Mouse (Mus musculus): ENCODE measurements around the gene Zfp106. TPM values are rescaled to one million over a fixed set of nuclear protein-coding genes. Genes with fewer than 3 reads are reported as not detected.

Zfp106 gene
- polyA plus RNA-seq, 1 experiment from 2014 or later: 41.0 TPM

DNA sequence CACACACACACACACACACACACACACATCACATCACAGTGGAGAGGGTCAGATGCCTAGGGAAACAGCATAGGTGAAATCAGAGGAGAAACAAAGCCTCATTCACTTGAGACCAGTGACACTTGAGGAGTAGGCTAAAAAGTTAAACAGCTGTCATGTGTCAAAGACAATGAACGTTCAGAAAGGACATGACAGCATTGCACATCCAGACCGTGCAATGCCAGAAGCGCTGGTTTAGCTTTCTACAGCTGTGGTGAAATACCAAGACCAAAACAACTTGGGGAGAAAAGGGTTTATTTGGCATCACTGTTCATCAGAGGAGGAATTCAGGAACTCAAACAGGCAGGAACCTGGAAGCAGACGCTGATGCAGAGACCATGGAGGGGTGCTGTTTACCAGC lies 70.4 kb downstream of the Zfp106 start:
- Histone ChIP-seq H3K9me3 (replicated peaks; ENCODE audit: control insufficient read depth, low read length) (no peaks in the 10 kb centered on the region), H3K27ac (ENCODE audit: low read length) (no peak overlapping the region), H3K36me3 (ENCODE audit: control insufficient read depth, insufficient read depth, low read length) (no peaks in the 10 kb centered on the region), H3K27me3 (ENCODE audit: control insufficient read depth, insufficient read depth, low read length) (no peaks in the 10 kb centered on the region), H3K9ac (ENCODE audit: low read length) (no peak overlapping the region), H3K4me2 (ENCODE audit: low read depth, low read length) (no peak overlapping the region), H3K4me1 (ENCODE audit: control insufficient read depth, insufficient read depth, low read length) (no peaks in the 10 kb centered on the region), H3K4me3 (replicated peaks; ENCODE audit: low read length) (no peak overlapping the region)
- no peak for ATAC-seq (ENCODE audit: insufficient read depth, low FRiP score)
- 34% methylated on average over 4 of the region's 4 CpGs for WGBS

GRCm38 (mm10) chr2:120484241-120484640 lies 79.4 kb downstream of the Zfp106 start:
- no peaks in the 10 kb centered on the region for H3K4me1 ChIP-seq (ENCODE audit: control insufficient read depth, insufficient read depth, low read length)

DNA sequence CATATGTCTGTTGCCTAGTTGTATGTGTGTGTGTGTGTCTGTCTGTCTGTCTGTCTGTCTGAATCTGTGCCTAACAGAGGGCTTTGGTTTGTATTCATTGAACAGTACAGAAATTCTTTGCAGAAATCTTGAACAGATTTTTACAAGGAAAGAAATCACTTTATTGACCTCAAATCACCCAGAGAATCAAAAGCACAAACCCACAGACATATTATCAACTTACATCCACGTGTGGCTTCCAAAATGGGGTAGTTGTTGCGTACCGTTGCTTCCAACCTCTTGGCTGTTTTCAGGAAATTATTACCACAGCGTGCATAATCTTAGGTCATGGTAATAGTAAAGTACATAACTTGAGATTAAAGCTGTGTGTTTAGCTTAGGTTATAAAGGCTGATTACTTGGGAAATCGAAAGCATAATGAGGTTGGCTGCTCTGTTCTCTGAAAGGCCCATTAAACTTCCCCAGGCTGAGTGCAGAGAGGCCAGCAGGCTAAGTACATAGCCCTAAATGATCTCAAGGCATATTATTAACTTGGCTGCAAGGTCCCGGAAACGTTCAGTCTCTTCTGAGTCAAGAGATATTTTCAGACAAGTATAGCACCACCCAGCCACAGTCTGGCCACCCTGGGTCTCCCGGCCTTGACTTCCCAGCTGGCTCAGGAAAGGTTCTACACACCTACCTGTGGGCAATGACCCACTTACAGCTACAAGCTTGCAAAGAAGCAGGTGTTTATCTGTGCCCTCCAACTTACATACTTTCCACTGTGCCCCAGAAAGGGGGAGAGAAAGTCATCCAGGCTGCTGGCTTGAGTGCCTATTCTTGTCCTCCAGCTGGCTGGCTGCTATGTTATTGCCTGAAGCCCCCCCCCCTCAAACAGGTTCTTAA lies 80.9 kb downstream of the Zfp106 start:
- ATAC-seq (ENCODE audit: insufficient read depth, low FRiP score): peak; percentile 62; the same call in 1 of the 2 replicates
- H3K4me3 ChIP-seq (replicated peaks; ENCODE audit: low read length): no peak overlapping the region
- no peaks in the 10 kb centered on the region for H3K36me3 ChIP-seq (ENCODE audit: control insufficient read depth, insufficient read depth, low read length)
- no peak overlapping the region for H3K27ac ChIP-seq (ENCODE audit: low read length)
- no peaks in the 10 kb centered on the region for H3K9me3 ChIP-seq (replicated peaks; ENCODE audit: control insufficient read depth, low read length)
- H3K4me2 ChIP-seq (ENCODE audit: low read depth, low read length): no peak overlapping the region
- H3K4me1 ChIP-seq (ENCODE audit: control insufficient read depth, insufficient read depth, low read length): no peaks in the 10 kb centered on the region
- WGBS: 62% methylated on average over 8 of the region's 8 CpGs
- H3K9ac ChIP-seq (ENCODE audit: low read length): no peak overlapping the region
- H3K27me3 ChIP-seq (ENCODE audit: control insufficient read depth, insufficient read depth, low read length): no peaks in the 10 kb centered on the region

More at GRCm38 (mm10) chr2:120484241-120484640, 79.4 kb downstream of the Zfp106 start:
- no peaks in the 10 kb centered on the region for H3K36me3 ChIP-seq (ENCODE audit: control insufficient read depth, insufficient read depth, low read length)
- ATAC-seq (ENCODE audit: insufficient read depth, low FRiP score): no peak
- H3K4me2 ChIP-seq (ENCODE audit: low read depth, low read length): no peak overlapping the region
- H3K27ac ChIP-seq (ENCODE audit: low read length): no peak overlapping the region
- no peak overlapping the region for H3K9ac ChIP-seq (ENCODE audit: low read length)
- no peaks in the 10 kb centered on the region for H3K9me3 ChIP-seq (replicated peaks; ENCODE audit: control insufficient read depth, low read length)
- H3K4me3 ChIP-seq (replicated peaks; ENCODE audit: low read length): no peak overlapping the region
- 93% methylated on average over 3 of the region's 3 CpGs for WGBS
- H3K27me3 ChIP-seq (ENCODE audit: control insufficient read depth, insufficient read depth, low read length): no peaks in the 10 kb centered on the region

- ATAC-seq (ENCODE audit: insufficient read depth, low FRiP score): no peak
- Histone ChIP-seq H3K9me3 (replicated peaks; ENCODE audit: control insufficient read depth, low read length) (no peaks in the 10 kb centered on the region), H3K27me3 (ENCODE audit: control insufficient read depth, insufficient read depth, low read length) (no peaks in the 10 kb centered on the region), H3K4me2 (ENCODE audit: low read depth, low read length) (no peak overlapping the region), H3K9ac (ENCODE audit: low read length) (no peak overlapping the region), H3K36me3 (ENCODE audit: control insufficient read depth, insufficient read depth, low read length) (no peaks in the 10 kb centered on the region), H3K4me3 (replicated peaks; ENCODE audit: low read length) (no peak overlapping the region), H3K27ac (ENCODE audit: low read length) (no peak overlapping the region), H3K4me1 (ENCODE audit: control insufficient read depth, insufficient read depth, low read length) (no peaks in the 10 kb centered on the region)
- WGBS: 64% methylated on average over 8 of the region's 8 CpGs
These were observed 81.7 kb downstream of the Zfp106 start for GRCm38 (mm10) chr2:120481921-120482320.

GRCm38 (mm10) chr2:120478600-120478999 lies 85.0 kb downstream of the Zfp106 start:
- no peak overlapping the region for H3K4me2 ChIP-seq (ENCODE audit: low read depth, low read length)
- H3K27me3 ChIP-seq (ENCODE audit: control insufficient read depth, insufficient read depth, low read length): no peaks in the 10 kb centered on the region
- WGBS: 54% methylated on average over 3 of the region's 3 CpGs
- no peak overlapping the region for H3K4me3 ChIP-seq (replicated peaks; ENCODE audit: low read length)
- H3K9me3 ChIP-seq (replicated peaks; ENCODE audit: control insufficient read depth, low read length): no peaks in the 10 kb centered on the region
- H3K27ac ChIP-seq (ENCODE audit: low read length): no peak overlapping the region
- no peak overlapping the region for H3K9ac ChIP-seq (ENCODE audit: low read length)
- H3K4me1 ChIP-seq (ENCODE audit: control insufficient read depth, insufficient read depth, low read length): no peaks in the 10 kb centered on the region
- H3K36me3 ChIP-seq (ENCODE audit: control insufficient read depth, insufficient read depth, low read length): no peaks in the 10 kb centered on the region
- no peak for ATAC-seq (ENCODE audit: insufficient read depth, low FRiP score)

DNA sequence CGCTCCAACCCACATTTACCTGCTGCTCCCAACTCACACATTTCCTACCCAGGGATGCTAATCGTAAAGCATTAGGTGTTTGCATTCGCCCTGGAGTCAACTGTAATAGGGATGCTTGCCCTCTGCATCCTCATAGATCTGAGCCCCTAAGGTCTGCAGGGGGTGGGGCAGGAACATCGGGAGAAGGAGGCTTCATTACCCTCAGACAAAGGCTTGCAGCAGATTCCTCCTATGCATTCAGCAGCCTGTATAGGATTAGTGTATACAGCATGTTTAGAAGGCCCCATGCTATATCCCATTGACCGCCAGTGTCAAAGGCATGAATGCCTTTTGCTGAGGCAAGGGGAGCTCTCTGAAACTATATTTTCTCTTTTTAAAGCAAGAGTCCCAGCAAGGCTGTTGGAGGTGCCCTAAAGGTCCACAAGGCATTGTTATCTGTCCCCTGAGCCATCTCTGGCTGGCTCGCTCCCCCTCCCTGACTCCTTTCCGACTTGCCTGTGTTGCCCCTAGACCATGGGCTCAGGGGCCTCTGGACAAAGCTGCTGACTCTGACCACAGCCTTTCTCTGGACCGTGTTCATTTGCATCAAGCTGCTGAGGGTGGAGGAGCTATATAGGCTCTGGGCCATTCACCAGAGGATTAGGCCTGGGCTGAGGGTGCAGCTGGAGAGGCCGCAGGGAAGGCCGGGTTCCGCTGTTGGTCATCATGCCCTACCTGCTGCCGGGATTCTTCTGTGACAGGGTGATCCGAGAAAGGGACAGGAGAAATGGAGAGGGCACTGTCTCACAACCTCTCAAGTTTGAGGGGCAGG lies 87.2 kb downstream of the Zfp106 start:
- Histone ChIP-seq H3K9me3 (replicated peaks; ENCODE audit: control insufficient read depth, low read length) (no peaks in the 10 kb centered on the region), H3K36me3 (ENCODE audit: control insufficient read depth, insufficient read depth, low read length) (no peaks in the 10 kb centered on the region), H3K4me2 (ENCODE audit: low read depth, low read length) (no peak overlapping the region), H3K27me3 (ENCODE audit: control insufficient read depth, insufficient read depth, low read length) (no peaks in the 10 kb centered on the region), H3K9ac (ENCODE audit: low read length) (no peak overlapping the region), H3K4me1 (ENCODE audit: control insufficient read depth, insufficient read depth, low read length) (no peaks in the 10 kb centered on the region), H3K27ac (ENCODE audit: low read length) (no peak overlapping the region), H3K4me3 (replicated peaks; ENCODE audit: low read length) (no peak overlapping the region)
- no peak for ATAC-seq (ENCODE audit: insufficient read depth, low FRiP score)
- 84% methylated on average over 13 of the region's 13 CpGs for WGBS

GRCm38 (mm10) chr2:120470856-120471255 lies 92.8 kb downstream of the Zfp106 start:
- 76% methylated on average over 4 of the region's 4 CpGs for WGBS

GRCm38 (mm10) chr2:120469715-120470114 lies 93.9 kb downstream of the Zfp106 start:
- H3K9ac ChIP-seq (ENCODE audit: low read length): no peak overlapping the region
- no peaks in the 10 kb centered on the region for H3K27me3 ChIP-seq (ENCODE audit: control insufficient read depth, insufficient read depth, low read length)
- H3K4me2 ChIP-seq (ENCODE audit: low read depth, low read length): no peak overlapping the region
- H3K9me3 ChIP-seq (replicated peaks; ENCODE audit: control insufficient read depth, low read length): no peaks in the 10 kb centered on the region
- no peak overlapping the region for H3K27ac ChIP-seq (ENCODE audit: low read length)
- H3K4me1 ChIP-seq (ENCODE audit: control insufficient read depth, insufficient read depth, low read length): no peaks in the 10 kb centered on the region
- H3K4me3 ChIP-seq (replicated peaks; ENCODE audit: low read length): no peak overlapping the region
- no peak for ATAC-seq (ENCODE audit: insufficient read depth, low FRiP score)
- 86% methylated on average over 10 of the region's 10 CpGs for WGBS
- H3K36me3 ChIP-seq (ENCODE audit: control insufficient read depth, insufficient read depth, low read length): no peaks in the 10 kb centered on the region

More at GRCm38 (mm10) chr2:120470856-120471255, 92.8 kb downstream of the Zfp106 start:
- H3K27ac ChIP-seq (ENCODE audit: low read length): no peak overlapping the region
- no peak for ATAC-seq (ENCODE audit: insufficient read depth, low FRiP score)
- H3K27me3 ChIP-seq (ENCODE audit: control insufficient read depth, insufficient read depth, low read length): no peaks in the 10 kb centered on the region
- H3K4me2 ChIP-seq (ENCODE audit: low read depth, low read length): no peak overlapping the region
- H3K9me3 ChIP-seq (replicated peaks; ENCODE audit: control insufficient read depth, low read length): no peaks in the 10 kb centered on the region
- H3K4me3 ChIP-seq (replicated peaks; ENCODE audit: low read length): no peak overlapping the region
- no peaks in the 10 kb centered on the region for H3K4me1 ChIP-seq (ENCODE audit: control insufficient read depth, insufficient read depth, low read length)
- H3K9ac ChIP-seq (ENCODE audit: low read length): no peak overlapping the region
- no peaks in the 10 kb centered on the region for H3K36me3 ChIP-seq (ENCODE audit: control insufficient read depth, insufficient read depth, low read length)

DNA sequence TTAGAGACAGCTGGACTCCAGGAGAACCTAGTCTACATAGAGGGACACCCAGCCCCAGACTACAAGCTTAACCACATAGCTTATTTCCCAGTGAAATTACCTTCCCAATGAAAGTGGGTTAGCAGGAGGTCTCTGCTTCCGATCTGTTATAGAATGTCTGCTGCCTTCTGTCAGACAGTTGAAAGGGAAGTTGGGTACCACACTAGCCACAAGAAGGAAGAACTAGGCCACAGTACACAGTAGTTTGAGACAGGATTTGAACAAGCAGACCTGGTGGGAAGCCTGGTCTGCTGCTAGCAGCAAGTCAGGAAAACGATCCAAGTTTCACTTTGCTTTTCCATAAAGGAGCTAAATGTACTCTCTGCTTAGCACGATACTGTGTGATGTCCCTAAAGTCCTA lies 94.4 kb downstream of the Zfp106 start:
- no peak overlapping the region for H3K4me3 ChIP-seq (replicated peaks; ENCODE audit: low read length)
- 78% methylated on average over 3 of the region's 3 CpGs for WGBS
- H3K9me3 ChIP-seq (replicated peaks; ENCODE audit: control insufficient read depth, low read length): no peaks in the 10 kb centered on the region
- no peaks in the 10 kb centered on the region for H3K4me1 ChIP-seq (ENCODE audit: control insufficient read depth, insufficient read depth, low read length)
- H3K4me2 ChIP-seq (ENCODE audit: low read depth, low read length): no peak overlapping the region
- H3K36me3 ChIP-seq (ENCODE audit: control insufficient read depth, insufficient read depth, low read length): no peaks in the 10 kb centered on the region
- H3K9ac ChIP-seq (ENCODE audit: low read length): no peak overlapping the region
- ATAC-seq (ENCODE audit: insufficient read depth, low FRiP score): no peak
- no peaks in the 10 kb centered on the region for H3K27me3 ChIP-seq (ENCODE audit: control insufficient read depth, insufficient read depth, low read length)
- H3K27ac ChIP-seq (ENCODE audit: low read length): no peak overlapping the region

Measured in stomach, embryonic 16.5 days (tissue).